Mouse (Mus musculus) CH12.LX (cell line): ENCODE measurements at regions not wholly inside any gene's neighbourhood (a gene's known extent, or its start where the extent isn't known, plus 50 kb on each side); places are given as distances from the start of the nearest gene placed in this dataset.

Source experiments
- BHLHE40 ChIP-seq: IDR thresholded peaks from 2 replicates; pipeline ENCODE4 v1.6.1; 2011; ENCODE audit warnings: mild to moderate bottlenecking, low read depth, low read length, improper control_type of control experiment
- CHD2 ChIP-seq: IDR thresholded peaks from 2 replicates; pipeline ENCODE4 v1.6.1; 2011; ENCODE audit warnings: low read length, improper control_type of control experiment
- E2F4 ChIP-seq: IDR thresholded peaks from 2 replicates; pipeline ENCODE4 v1.6.1; 2011; ENCODE audit warnings: low read depth, low read length, improper control_type of control experiment; ENCODE audit not compliant: insufficient replicate concordance
- POLR2A ChIP-seq: IDR thresholded peaks from 2 replicates; pipeline ENCODE4 v1.6.1; 2011; ENCODE audit warnings: low read depth, mild to moderate bottlenecking, improper control_type of control experiment, low read length
- POLR2AphosphoS2 ChIP-seq: IDR thresholded peaks from 2 replicates; pipeline ENCODE4 v1.6.1; 2011; ENCODE audit warnings: low read depth, low read length, improper control_type of control experiment
- RCOR1 ChIP-seq: conservative IDR thresholded peaks from 2 replicates; pipeline ENCODE4 v1.6.1; 2012; ENCODE audit warnings: low read depth, mild to moderate bottlenecking, inconsistent platforms, low read length, improper control_type of control experiment
- USF1 ChIP-seq: IDR thresholded peaks from 2 replicates; pipeline ENCODE4 v1.6.1; 2014; ENCODE audit warnings: low read depth, mild to moderate bottlenecking, inconsistent platforms, low read length, improper control_type of control experiment

DNA sequence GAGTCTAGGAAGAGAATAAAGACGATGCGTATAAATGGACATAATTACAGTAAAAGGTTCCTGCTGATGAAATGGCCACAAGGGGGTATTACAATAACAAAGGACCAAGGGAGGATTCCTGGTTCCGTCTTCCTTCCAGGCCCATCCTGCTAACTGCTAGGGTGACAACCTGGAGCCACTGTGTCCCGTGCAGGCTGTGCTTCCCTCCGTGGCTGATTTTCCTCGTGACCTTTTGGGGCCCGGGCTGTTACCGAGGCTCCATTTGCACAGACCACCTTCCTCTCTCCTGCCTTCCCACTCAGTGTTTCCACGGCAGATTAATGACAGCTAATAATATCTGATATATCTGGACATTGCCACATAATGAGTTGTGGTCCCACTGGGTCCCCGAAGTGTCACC lies 453.5 kb downstream of the Ofcc1 start:
- TF ChIP-seq RCOR1 (no peak), USF1 (no peak), POLR2A (no peak), POLR2AphosphoS2 (no peak), BHLHE40 (no peak), CHD2 (no peak), E2F4 (no peak)
